Mouse (Mus musculus) CH12.LX (cell line): ENCODE results near the gene Ciz1. TPM values are rescaled to one million over a fixed set of nuclear protein-coding genes. Genes with fewer than 3 reads are reported as not detected.

ENCODE experiments used
- DNase-seq: peaks from one replicate; pipeline ENCODE4 v3.0.0-alpha.2; 2013; ENCODE audit errors: extremely low read depth
- H3K27ac ChIP-seq: 2 replicates; pipeline ENCODE4 v1.5.1; 2012; ENCODE audit warnings: low read depth, mild to moderate bottlenecking, control low read depth, moderate library complexity; ENCODE audit not compliant: insufficient read depth
- H3K27me3 ChIP-seq: replicated peaks from 2 replicates; pipeline ENCODE3; 2012; ENCODE audit warnings: inconsistent platforms
- H3K36me3 ChIP-seq, 2 experiments: replicated peaks in 1 of 2; 2 replicates each; pipeline versions ENCODE3 to v1.6.1; 2012; ENCODE audit warnings: inconsistent platforms in 1 of 2, low read length in 1 of 2, mild to moderate bottlenecking in 1 of 2, mixed read lengths in 1 of 2, moderate library complexity in 1 of 2; ENCODE audit not compliant: control insufficient read depth in 1 of 2, insufficient read depth in 1 of 2
- H3K4me1 ChIP-seq, 2 experiments: 2 replicates each; pipeline ENCODE4 v1.6.1; 2012; ENCODE audit warnings: inconsistent platforms in 1 of 2, moderate library complexity in 1 of 2; ENCODE audit not compliant: insufficient read depth in 2 of 2, control insufficient read depth in 1 of 2
- H3K4me2 ChIP-seq: 2 replicates; pipeline ENCODE4 v1.6.1; 2012; ENCODE audit warnings: low read depth, mild to moderate bottlenecking, control low read depth; ENCODE audit not compliant: poor library complexity, insufficient read depth, severe bottlenecking
- H3K4me3 ChIP-seq, 3 experiments: fragments of 150-350 bp in 1 of 3; sonication (generic) in 1 of 3; replicated peaks in 1 of 3; 2 replicates each; pipeline versions ENCODE3 to v1.5.1; 2011 to 2012; ENCODE audit warnings: low read depth in 2 of 3, low read length in 2 of 3, mild to moderate bottlenecking in 2 of 3, moderate library complexity in 2 of 3, control low read depth in 1 of 3, improper control_type of control experiment in 1 of 3, inconsistent platforms in 1 of 3, mixed read lengths in 1 of 3; ENCODE audit not compliant: poor library complexity in 1 of 3
- H3K79me2 ChIP-seq: replicated peaks from 2 replicates; pipeline ENCODE4 v1.6.1; 2012; ENCODE audit warnings: mild to moderate bottlenecking, moderate library complexity; ENCODE audit not compliant: control insufficient read depth, poor library complexity, insufficient read depth, severe bottlenecking; ENCODE audit errors: extremely low read depth
- H3K9ac ChIP-seq: 2 replicates; pipeline ENCODE4 v1.6.1; 2012; ENCODE audit warnings: low read depth, mild to moderate bottlenecking, control low read depth, moderate library complexity; ENCODE audit not compliant: insufficient read depth
- H3K9me3 ChIP-seq: replicated peaks from 2 replicates; pipeline ENCODE3; 2012; ENCODE audit warnings: low read length, inconsistent platforms, mixed read lengths
- BHLHE40 ChIP-seq: IDR thresholded peaks from 2 replicates; pipeline ENCODE4 v1.6.1; 2011; ENCODE audit warnings: mild to moderate bottlenecking, low read depth, low read length, improper control_type of control experiment
- CTCF ChIP-seq, 2 experiments: IDR thresholded peaks in 1 of 2; conservative IDR thresholded peaks in 1 of 2; 2 replicates each; pipeline ENCODE4 v1.5.1; 2011 to 2012; ENCODE audit warnings: low read depth in 2 of 2, low read length in 2 of 2, improper control_type of control experiment in 1 of 2, inconsistent platforms in 1 of 2, mild to moderate bottlenecking in 1 of 2, moderate library complexity in 1 of 2
- E2F4 ChIP-seq: IDR thresholded peaks from 2 replicates; pipeline ENCODE4 v1.6.1; 2011; ENCODE audit warnings: low read depth, low read length, improper control_type of control experiment; ENCODE audit not compliant: insufficient replicate concordance
- ELF1 ChIP-seq: IDR thresholded peaks from 2 replicates; pipeline ENCODE4 v1.6.1; 2014; ENCODE audit warnings: low read depth, mild to moderate bottlenecking, inconsistent platforms, low read length, improper control_type of control experiment
- EP300 ChIP-seq: IDR thresholded peaks from 2 replicates; pipeline ENCODE4 v1.6.1; 2011; ENCODE audit warnings: low read length, improper control_type of control experiment
- JUN ChIP-seq: IDR thresholded peaks from 2 replicates; pipeline ENCODE4 v1.6.1; 2011; ENCODE audit warnings: low read depth, mild to moderate bottlenecking, low read length, improper control_type of control experiment, moderate library complexity; ENCODE audit not compliant: insufficient read depth
- KAT2A ChIP-seq: IDR thresholded peaks from 2 replicates; pipeline ENCODE4 v1.6.1; 2012; ENCODE audit warnings: low read length, improper control_type of control experiment, inconsistent platforms; ENCODE audit not compliant: insufficient replicate concordance
- MAFK ChIP-seq: IDR thresholded peaks from 2 replicates; pipeline ENCODE4 v1.6.1; 2011; ENCODE audit warnings: low read length, improper control_type of control experiment; ENCODE audit not compliant: insufficient replicate concordance
- MAX ChIP-seq: IDR thresholded peaks from 2 replicates; pipeline ENCODE4 v1.6.1; 2011; ENCODE audit warnings: low read length, improper control_type of control experiment
- MAZ ChIP-seq: IDR thresholded peaks from 2 replicates; pipeline ENCODE4 v1.6.1; 2012; ENCODE audit warnings: low read depth, mild to moderate bottlenecking, inconsistent platforms, low read length, improper control_type of control experiment, moderate library complexity
- MXI1 ChIP-seq: IDR thresholded peaks from 2 replicates; pipeline ENCODE4 v1.6.1; 2011; ENCODE audit warnings: mild to moderate bottlenecking, low read depth, low read length, improper control_type of control experiment
- MYC ChIP-seq: IDR thresholded peaks from 2 replicates; pipeline ENCODE4 v1.6.1; 2011; ENCODE audit warnings: low read depth, mild to moderate bottlenecking, improper control_type of control experiment, low read length
- POLR2AphosphoS2 ChIP-seq: IDR thresholded peaks from 2 replicates; pipeline ENCODE4 v1.6.1; 2011; ENCODE audit warnings: low read depth, low read length, improper control_type of control experiment
- SIN3A ChIP-seq: IDR thresholded peaks from 2 replicates; pipeline ENCODE4 v1.6.1; 2012; ENCODE audit warnings: low read length, improper control_type of control experiment, inconsistent platforms
- SMC3 ChIP-seq: IDR thresholded peaks from 2 replicates; pipeline ENCODE4 v1.6.1; 2011; ENCODE audit warnings: low read depth, low read length, improper control_type of control experiment
- TBP ChIP-seq: conservative IDR thresholded peaks from 2 replicates; pipeline ENCODE4 v1.6.1; 2011; ENCODE audit warnings: low read depth, low read length, improper control_type of control experiment
- USF1 ChIP-seq: IDR thresholded peaks from 2 replicates; pipeline ENCODE4 v1.6.1; 2014; ENCODE audit warnings: low read depth, mild to moderate bottlenecking, inconsistent platforms, low read length, improper control_type of control experiment
- ZKSCAN1 ChIP-seq: IDR thresholded peaks from 2 replicates; pipeline ENCODE4 v1.6.1; 2012; ENCODE audit warnings: low read depth, inconsistent platforms, low read length, improper control_type of control experiment, borderline replicate concordance
- dilution Hi-C: fragments of 300-500 bp; cut with MboI; formaldehyde crosslinking; loops from 2 replicates; pipeline ENCODE4 v1.14.3; 2020; ENCODE audit warnings: low sequenced_read_pairs; ENCODE audit not compliant: extremely low pct_unique_long_range_greater_than_20kb, extremely low pct_ligation_motif_present
- in situ Hi-C: fragments of 300-500 bp; cut with MboI; formaldehyde crosslinking; loops from 3 replicates; pipeline ENCODE4 v1.14.3; 2019; ENCODE audit warnings: low sequenced_read_pairs, low pct_ligation_motif_present, low pct_unique_long_range_greater_than_20kb, mixed read lengths
- polyA plus RNA-seq: library from polyadenylated mRNA; unstranded; fragments of >175 nt; gene quantifications from 2 replicates; pipeline ENCODE4 v1.2.1, GENCODE M21; 2012; ENCODE audit warnings: low read depth; ENCODE audit not compliant: insufficient read length
- total RNA-seq, 2 experiments: library from RNA; depleted of rRNA; stranded (reverse); fragments of 300-350 nt in 1 of 2; fragments of >200 nt in 1 of 2; gene quantifications; 2 replicates each; pipeline ENCODE4 v1.2.3; 2012 to 2014

Ciz1 gene
- total and polyA plus RNA-seq, 3 experiments: 8.1 to 47.3 (median 20.4) TPM

DNA sequence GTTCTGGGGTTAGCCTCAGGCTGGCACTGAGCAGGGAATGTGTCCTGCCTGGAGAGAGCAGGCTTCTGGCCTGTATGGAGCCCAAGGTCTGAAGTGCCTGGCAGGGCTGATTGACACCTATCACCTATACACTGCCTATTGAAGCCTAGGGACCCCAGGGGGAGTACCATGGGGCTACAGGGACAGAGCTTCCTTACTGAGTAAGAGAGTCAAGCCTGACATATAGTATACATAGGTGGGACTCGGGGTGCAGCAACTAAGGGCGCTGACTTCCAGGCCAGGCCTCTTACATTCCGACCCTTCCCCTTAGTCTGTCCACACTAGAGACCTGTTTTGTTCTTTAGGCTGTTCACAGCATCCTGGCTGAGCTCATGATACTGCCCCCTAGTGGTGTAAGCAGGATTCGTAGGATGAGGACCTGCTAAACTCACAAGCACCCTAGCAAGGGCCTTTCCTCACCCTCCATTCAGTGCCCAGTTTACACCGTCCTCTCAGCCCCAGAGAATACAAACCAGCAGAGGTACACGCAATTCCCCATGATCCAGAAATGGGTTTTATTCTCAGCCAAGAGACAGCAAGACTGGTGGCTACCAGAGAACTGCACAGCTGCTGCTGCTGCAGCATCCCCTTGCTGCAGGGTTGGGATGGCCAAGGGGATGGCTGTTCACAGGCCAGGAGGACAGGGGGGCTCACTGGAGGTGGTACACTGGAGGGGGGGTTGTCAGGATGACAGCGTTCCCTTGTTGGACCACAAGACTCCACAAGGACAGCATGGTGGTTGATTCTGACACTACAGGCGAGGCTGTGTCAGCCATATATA, 44.0 kb upstream of the Ciz1 start:
- no peak overlapping the region for H3K9ac ChIP-seq
- no peaks in the 10 kb centered on the region for H3K9me3 ChIP-seq
- in situ Hi-C loops: no loop called here
- no peaks in the 10 kb centered on the region for H3K79me2 ChIP-seq
- dilution Hi-C loops: no loop called here
- TF ChIP-seq SIN3A: no peak
- TF ChIP-seq JUN: no peak
- TF ChIP-seq POLR2AphosphoS2: no peak
- TF ChIP-seq SMC3: peak; percentile 24; the same call in 1 of the 2 replicates
- peak; percentile 76 to 93 for TF ChIP-seq CTCF (conservative IDR thresholded peaks at IDR 0.05 in 1 of 2, IDR thresholded peaks at IDR 0.05 in 1 of 2; ENCODE audit: low read depth in 2 of 2, low read length in 2 of 2)
- no peak for TF ChIP-seq MXI1
- TF ChIP-seq, all 38 proteins: peak for 2
- no peak overlapping the region for H3K4me2 ChIP-seq
- H3K27me3 ChIP-seq: peaks cover 1% of the 10 kb centered on the region
- peaks cover 48 to 65% of the 10 kb centered on the region in 2 experiments for H3K36me3 ChIP-seq
- H3K4me1 ChIP-seq: peaks cover 13 to 28% of the 10 kb centered on the region in 2 experiments
- no peak overlapping the region for H3K4me3 ChIP-seq
- H3K27ac ChIP-seq: no peak overlapping the region
- peak; percentile 67 for DNase-seq

DNA sequence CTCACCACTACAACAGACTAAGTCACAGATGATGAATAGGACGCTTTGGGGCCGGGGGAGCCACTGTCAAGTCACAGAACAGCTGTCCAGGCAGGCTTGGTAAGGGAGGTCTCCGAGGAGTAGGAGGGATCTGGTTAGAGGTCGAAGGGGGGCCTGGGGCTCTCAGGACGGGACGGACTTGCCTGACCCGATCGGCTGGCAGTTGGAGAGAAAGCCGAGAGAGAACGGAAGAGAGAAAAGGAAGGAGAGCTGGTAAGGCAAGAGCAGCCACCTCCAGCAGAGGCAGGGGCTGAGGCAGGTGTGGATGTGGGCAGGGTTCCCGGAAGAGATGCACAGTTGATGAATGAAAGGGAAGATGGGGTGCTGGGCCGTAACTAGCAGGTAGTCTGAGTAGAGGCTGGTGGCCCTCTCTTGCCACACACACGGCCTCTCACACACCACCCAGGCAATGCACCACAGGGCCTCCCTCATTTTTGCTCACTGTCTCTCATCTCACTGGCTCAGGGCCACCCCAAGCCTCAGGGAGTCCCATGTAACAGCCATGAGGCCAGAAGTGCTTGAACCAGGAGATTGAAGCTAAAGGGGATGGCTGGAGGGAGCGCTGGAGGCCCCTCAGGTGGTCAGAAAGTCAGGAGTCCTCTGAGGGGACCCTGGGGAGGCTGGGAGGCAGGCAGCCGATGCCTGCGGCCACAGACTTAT, 43.1 kb upstream of the Ciz1 start:
- Histone ChIP-seq H3K9ac (no peak overlapping the region), H3K9me3 (no peaks in the 10 kb centered on the region)
- no peak for DNase-seq
- no peak for TF ChIP-seq EP300
- TF ChIP-seq MAZ: no peak
- TF ChIP-seq E2F4: no peak
- no peak for TF ChIP-seq TBP
- TF ChIP-seq MAFK: no peak
- no peak for TF ChIP-seq ELF1
- no peak for TF ChIP-seq USF1
- no peak for TF ChIP-seq MAX
- no peak for TF ChIP-seq KAT2A
- TF ChIP-seq ZKSCAN1: no peak
- TF ChIP-seq MYC: no peak
- no peak for TF ChIP-seq BHLHE40
- TF ChIP-seq, all 38 proteins: peak for 0
- in situ Hi-C loops: no loop called here
- peaks cover 4% of the 10 kb centered on the region for H3K27me3 ChIP-seq
- no peak overlapping the region for H3K27ac ChIP-seq
- H3K4me2 ChIP-seq: no peak overlapping the region
- dilution Hi-C loops: no loop called here
- no peaks in the 10 kb centered on the region for H3K79me2 ChIP-seq
- peaks cover 40 to 57% of the 10 kb centered on the region in 2 experiments for H3K36me3 ChIP-seq
- peaks cover 13 to 28% of the 10 kb centered on the region in 2 experiments for H3K4me1 ChIP-seq
- no peak overlapping the region for H3K4me3 ChIP-seq
